Mouse (Mus musculus): Measurements from ENCODE around the gene Elmod3. TPM values are rescaled to one million over a fixed set of nuclear protein-coding genes. Genes with fewer than 3 reads are reported as not detected.

Gene Elmod3
- total and polyA plus RNA-seq, 3 experiments = 8.6 to 25.5 (median 16.6) TPM

GRCm38 (mm10) chr6:72593914-72594313 is 4.3 kb downstream of the Elmod3 start:
- Histone ChIP-seq H3K4me3 (ENCODE audit: low read depth, low read length) (no peak overlapping the region), H3K9me3 (replicated peaks) (no peaks in the 10 kb centered on the region), H3K27me3 (ENCODE audit: insufficient read depth, low read length) (no peaks in the 10 kb centered on the region), H3K36me3 (replicated peaks) (peaks cover 40% of the 10 kb centered on the region), H3K4me1 (ENCODE audit: insufficient read depth, low read depth, low read length) (peaks cover 20% of the 10 kb centered on the region)
- ATAC-seq (ENCODE audit: extremely low read depth, insufficient number of reproducible peaks, low FRiP score, poor library complexity, severe bottlenecking) = no peak
- no peak for DNase-seq (ENCODE audit: low spot score)
- TF ChIP-seq GATA2 (IDR thresholded peaks at IDR 0.05; ENCODE audit: borderline replicate concordance, low read depth, low read length) (no peak), GATA1 (IDR thresholded peaks at IDR 0.05; ENCODE audit: borderline replicate concordance, low read length) (no peak), TAL1 (conservative IDR thresholded peaks at IDR 0.05; ENCODE audit: low read depth, low read length) (no peak), CTCF (IDR thresholded peaks at IDR 0.05; ENCODE audit: low read depth, low read length) (no peak), POLR2AphosphoS5 (IDR thresholded peaks at IDR 0.05; ENCODE audit: insufficient replicate concordance, low read depth, low read length) (no peak)

GRCm38 (mm10) chr6:72593011-72593803 is 5.0 kb downstream of the Elmod3 start:
- H3K36me3 ChIP-seq (replicated peaks) = peaks cover 43% of the 10 kb centered on the region
- ATAC-seq (ENCODE audit: extremely low read depth, insufficient number of reproducible peaks, low FRiP score, poor library complexity, severe bottlenecking) (no peak), DNase-seq (ENCODE audit: low spot score) (no peak)
- no peak for TF ChIP-seq GATA2 (IDR thresholded peaks at IDR 0.05; ENCODE audit: borderline replicate concordance, low read depth, low read length)
- TF ChIP-seq TAL1 (conservative IDR thresholded peaks at IDR 0.05; ENCODE audit: low read depth, low read length) = no peak
- no peak for TF ChIP-seq POLR2AphosphoS5 (IDR thresholded peaks at IDR 0.05; ENCODE audit: insufficient replicate concordance, low read depth, low read length)
- TF ChIP-seq CTCF (IDR thresholded peaks at IDR 0.05; ENCODE audit: low read depth, low read length) = no peak
- no peak for TF ChIP-seq GATA1 (IDR thresholded peaks at IDR 0.05; ENCODE audit: borderline replicate concordance, low read length)
- H3K9me3 ChIP-seq (replicated peaks) = no peaks in the 10 kb centered on the region
- peaks cover 18% of the 10 kb centered on the region for H3K4me1 ChIP-seq (ENCODE audit: insufficient read depth, low read depth, low read length)
- H3K4me3 ChIP-seq (ENCODE audit: low read depth, low read length) = no peak overlapping the region
- no peaks in the 10 kb centered on the region for H3K27me3 ChIP-seq (ENCODE audit: insufficient read depth, low read length)

- H3K4me1 ChIP-seq (ENCODE audit: insufficient read depth, low read depth, low read length) = no peaks in the 10 kb centered on the region
- ATAC-seq (ENCODE audit: extremely low read depth, insufficient number of reproducible peaks, low FRiP score, poor library complexity, severe bottlenecking) (no peak), DNase-seq (ENCODE audit: low spot score) (no peak)
- H3K27me3 ChIP-seq (ENCODE audit: insufficient read depth, low read length) = no peaks in the 10 kb centered on the region
- no peaks in the 10 kb centered on the region for H3K9me3 ChIP-seq (replicated peaks)
- TF ChIP-seq TAL1 (conservative IDR thresholded peaks at IDR 0.05; ENCODE audit: low read depth, low read length) (no peak), GATA2 (IDR thresholded peaks at IDR 0.05; ENCODE audit: borderline replicate concordance, low read depth, low read length) (no peak), CTCF (IDR thresholded peaks at IDR 0.05; ENCODE audit: low read depth, low read length) (no peak), POLR2AphosphoS5 (IDR thresholded peaks at IDR 0.05; ENCODE audit: insufficient replicate concordance, low read depth, low read length) (no peak), GATA1 (IDR thresholded peaks at IDR 0.05; ENCODE audit: borderline replicate concordance, low read length) (no peak)
- H3K36me3 ChIP-seq (replicated peaks) = peaks cover 57% of the 10 kb centered on the region
- no peak overlapping the region for H3K4me3 ChIP-seq (ENCODE audit: low read depth, low read length)
These were observed 8.1 kb downstream of the Elmod3 start for GRCm38 (mm10) chr6:72590111-72590510.

- Histone ChIP-seq H3K4me3 (ENCODE audit: low read depth, low read length) (no peak overlapping the region), H3K27me3 (ENCODE audit: insufficient read depth, low read length) (no peaks in the 10 kb centered on the region), H3K36me3 (replicated peaks) (peaks cover 50% of the 10 kb centered on the region), H3K9me3 (replicated peaks) (no peaks in the 10 kb centered on the region), H3K4me1 (ENCODE audit: insufficient read depth, low read depth, low read length) (no peaks in the 10 kb centered on the region)
- no peak for TF ChIP-seq TAL1 (conservative IDR thresholded peaks at IDR 0.05; ENCODE audit: low read depth, low read length)
- no peak for TF ChIP-seq GATA1 (IDR thresholded peaks at IDR 0.05; ENCODE audit: borderline replicate concordance, low read length)
- TF ChIP-seq CTCF (IDR thresholded peaks at IDR 0.05; ENCODE audit: low read depth, low read length) = no peak
- no peak for TF ChIP-seq GATA2 (IDR thresholded peaks at IDR 0.05; ENCODE audit: borderline replicate concordance, low read depth, low read length)
- no peak for TF ChIP-seq POLR2AphosphoS5 (IDR thresholded peaks at IDR 0.05; ENCODE audit: insufficient replicate concordance, low read depth, low read length)
- no peak for ATAC-seq (ENCODE audit: extremely low read depth, insufficient number of reproducible peaks, low FRiP score, poor library complexity, severe bottlenecking)
- DNase-seq (ENCODE audit: low spot score) = no peak
These were observed 9.9 kb downstream of the Elmod3 start for GRCm38 (mm10) chr6:72588307-72588706.

GRCm38 (mm10) chr6:72586701-72587100 is 11.5 kb downstream of the Elmod3 start:
- ATAC-seq (ENCODE audit: extremely low read depth, insufficient number of reproducible peaks, low FRiP score, poor library complexity, severe bottlenecking) = no peak
- TF ChIP-seq TAL1 (conservative IDR thresholded peaks at IDR 0.05; ENCODE audit: low read depth, low read length) = no peak
- TF ChIP-seq POLR2AphosphoS5 (IDR thresholded peaks at IDR 0.05; ENCODE audit: insufficient replicate concordance, low read depth, low read length) = no peak
- no peak for TF ChIP-seq CTCF (IDR thresholded peaks at IDR 0.05; ENCODE audit: low read depth, low read length)
- no peak for TF ChIP-seq GATA2 (IDR thresholded peaks at IDR 0.05; ENCODE audit: borderline replicate concordance, low read depth, low read length)
- no peak for TF ChIP-seq GATA1 (IDR thresholded peaks at IDR 0.05; ENCODE audit: borderline replicate concordance, low read length)
- DNase-seq (ENCODE audit: low spot score) = no peak
- Histone ChIP-seq H3K36me3 (replicated peaks) (peaks cover 42% of the 10 kb centered on the region), H3K4me1 (ENCODE audit: insufficient read depth, low read depth, low read length) (no peaks in the 10 kb centered on the region), H3K9me3 (replicated peaks) (no peaks in the 10 kb centered on the region), H3K4me3 (ENCODE audit: low read depth, low read length) (no peak overlapping the region), H3K27me3 (ENCODE audit: insufficient read depth, low read length) (no peaks in the 10 kb centered on the region)

GRCm38 (mm10) chr6:72584154-72584553 is 14.1 kb downstream of the Elmod3 start:
- ATAC-seq (ENCODE audit: extremely low read depth, insufficient number of reproducible peaks, low FRiP score, poor library complexity, severe bottlenecking) = no peak
- TF ChIP-seq POLR2AphosphoS5 (IDR thresholded peaks at IDR 0.05; ENCODE audit: insufficient replicate concordance, low read depth, low read length) (no peak), GATA1 (IDR thresholded peaks at IDR 0.05; ENCODE audit: borderline replicate concordance, low read length) (no peak), TAL1 (conservative IDR thresholded peaks at IDR 0.05; ENCODE audit: low read depth, low read length) (no peak), CTCF (IDR thresholded peaks at IDR 0.05; ENCODE audit: low read depth, low read length) (no peak), GATA2 (IDR thresholded peaks at IDR 0.05; ENCODE audit: borderline replicate concordance, low read depth, low read length) (no peak)
- Histone ChIP-seq H3K4me3 (ENCODE audit: low read depth, low read length) (no peak overlapping the region), H3K9me3 (replicated peaks) (no peaks in the 10 kb centered on the region), H3K4me1 (ENCODE audit: insufficient read depth, low read depth, low read length) (no peaks in the 10 kb centered on the region), H3K27me3 (ENCODE audit: insufficient read depth, low read length) (no peaks in the 10 kb centered on the region), H3K36me3 (replicated peaks) (peaks cover 52% of the 10 kb centered on the region)
- no peak for DNase-seq (ENCODE audit: low spot score)
